Mouse (Mus musculus) urinary bladder, adult 2 months (tissue): ENCODE data around the gene Gpn1. TPM values are rescaled to one million over a fixed set of nuclear protein-coding genes. Genes with fewer than 3 reads are reported as not detected.
"Not testable (repeated sequence)": the region's sequence is repeated elsewhere in the genome, so short reads cannot be mapped to it uniquely, and the experiment has no call there.

ENCODE experiments used
- DNase-seq: peaks from one replicate; pipeline ENCODE4 v3.0.0; 2022; ENCODE audit warnings: low spot score
- polyA plus RNA-seq: library from polyadenylated mRNA; depleted of rRNA; stranded (reverse); fragments of >200 nt; gene quantifications from 2 replicates; pipeline ENCODE4 v1.2.3, GENCODE M21; 2012; rRNA removed

The Gpn1 gene
- 13.2 and 13.7 TPM in 2 replicates for polyA plus RNA-seq

DNA sequence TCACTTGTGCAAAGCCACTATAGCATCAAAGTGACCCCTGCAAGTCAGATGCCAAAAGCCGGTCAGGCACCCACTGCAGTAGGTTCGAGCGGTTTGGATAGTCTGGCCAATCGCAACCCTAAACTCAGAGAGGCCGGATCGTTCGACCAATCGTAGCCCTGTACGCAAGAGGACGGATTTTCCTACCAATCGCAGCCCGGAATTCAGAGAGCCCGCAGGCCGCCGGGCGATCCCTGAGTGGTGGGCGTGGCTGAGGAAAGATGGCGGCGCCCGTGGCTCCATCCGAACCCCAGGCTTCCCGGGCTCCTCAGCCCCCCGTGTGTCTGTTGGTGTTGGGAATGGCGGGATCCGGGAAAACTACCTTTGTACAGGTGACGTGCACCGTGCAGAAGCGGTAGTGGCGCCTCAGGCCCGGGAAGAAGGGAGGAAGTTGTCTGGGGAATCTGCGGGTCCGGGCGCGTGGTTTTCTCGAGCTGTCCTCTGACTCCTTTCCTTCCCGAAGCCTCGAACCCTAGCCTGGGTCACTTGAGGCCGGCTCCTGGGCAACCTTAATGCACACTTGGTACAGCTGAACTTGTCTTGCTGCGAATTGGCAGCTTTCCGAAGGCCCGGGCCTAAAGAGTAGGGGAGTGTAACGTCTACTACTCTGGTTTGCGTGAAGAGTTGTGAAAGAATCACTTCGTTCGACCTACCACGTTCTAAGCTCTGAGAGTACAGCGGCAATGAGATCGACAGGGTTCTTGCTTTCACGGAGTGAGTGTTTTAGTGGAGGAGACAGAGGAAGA lies at the start of gene Gpn1:
Gene Gpn1 (plus strand): TSS at position 229 of the 785 bp plus-strand sequence.
- DNase-seq = peak; percentile 63

DNA sequence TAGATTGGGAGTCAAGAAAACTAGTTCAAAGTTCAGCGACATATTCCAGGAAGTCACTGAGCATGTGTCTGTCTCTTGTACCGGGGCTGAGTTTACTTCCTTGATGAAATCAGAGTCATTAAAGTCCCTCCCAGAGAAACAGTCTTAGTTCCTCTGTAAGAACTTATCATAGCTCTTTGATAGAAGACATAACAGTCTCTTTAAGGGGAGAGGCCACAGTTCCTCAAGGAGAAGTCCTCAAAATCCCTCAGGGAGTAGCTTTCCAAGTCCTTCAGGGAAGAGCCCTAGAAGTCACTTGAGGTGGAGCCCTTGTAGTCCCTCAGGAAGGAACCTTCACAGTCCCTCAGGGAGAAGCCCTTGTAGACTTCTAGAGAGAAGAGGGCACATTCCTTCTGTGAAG lies 43.2 kb upstream of the Gpn1 start:
- DNase-seq = no peak

DNA sequence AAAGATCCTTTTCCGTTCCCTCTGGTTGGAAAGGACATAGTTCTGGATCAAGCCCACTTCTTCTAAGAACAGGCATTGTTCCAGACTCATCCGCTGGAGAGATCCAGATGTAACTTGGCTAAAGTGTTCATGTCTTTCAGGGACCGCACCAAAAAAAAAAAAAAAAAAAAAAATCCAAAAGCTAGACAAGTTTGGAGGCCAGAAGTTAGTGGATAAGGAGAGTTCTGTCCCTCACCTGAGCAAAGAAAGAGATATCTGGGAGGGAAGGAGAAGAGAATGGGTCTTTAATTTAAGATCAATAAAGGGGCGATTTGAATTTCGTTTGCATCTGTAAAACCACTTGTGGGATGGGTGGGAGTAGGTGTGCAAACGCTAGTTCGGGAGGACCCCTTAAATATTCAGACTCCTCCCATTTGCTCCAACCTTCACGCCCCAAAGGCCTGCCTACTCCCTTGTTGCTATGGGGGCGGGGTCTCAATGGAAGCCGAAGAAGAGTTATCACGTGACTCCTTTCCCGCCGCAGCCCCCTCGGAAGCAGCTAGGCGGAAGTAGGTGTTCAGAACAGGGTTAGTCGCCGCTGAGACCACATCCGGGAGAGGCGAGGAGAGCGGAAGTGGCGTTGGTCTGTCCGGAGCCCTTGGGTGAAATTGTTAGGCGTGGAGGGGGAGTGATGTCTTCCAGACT lies 42.5 kb upstream of the Gpn1 start, which contains the start of gene Zfp512:
Gene Zfp512 (plus strand): TSS at position 554 of the 684 bp plus-strand sequence.
- DNase-seq = peak; percentile 68

DNA sequence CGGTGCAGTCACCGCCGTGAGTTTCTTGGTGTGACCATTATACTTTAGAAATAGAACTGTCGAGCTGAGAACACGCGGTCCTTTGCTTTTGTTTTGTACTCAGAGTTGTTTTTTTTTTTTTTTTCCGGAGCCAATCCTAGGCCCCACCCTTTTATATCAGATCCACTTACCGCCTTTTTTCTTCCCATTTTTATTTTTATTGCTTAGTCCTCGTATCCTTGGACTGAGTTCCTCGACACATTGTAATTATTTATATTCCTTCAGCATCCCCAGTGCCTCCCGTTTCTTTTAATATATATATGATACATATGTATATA lies 42.0 kb upstream of the Gpn1 start:
- DNase-seq = no peak

DNA sequence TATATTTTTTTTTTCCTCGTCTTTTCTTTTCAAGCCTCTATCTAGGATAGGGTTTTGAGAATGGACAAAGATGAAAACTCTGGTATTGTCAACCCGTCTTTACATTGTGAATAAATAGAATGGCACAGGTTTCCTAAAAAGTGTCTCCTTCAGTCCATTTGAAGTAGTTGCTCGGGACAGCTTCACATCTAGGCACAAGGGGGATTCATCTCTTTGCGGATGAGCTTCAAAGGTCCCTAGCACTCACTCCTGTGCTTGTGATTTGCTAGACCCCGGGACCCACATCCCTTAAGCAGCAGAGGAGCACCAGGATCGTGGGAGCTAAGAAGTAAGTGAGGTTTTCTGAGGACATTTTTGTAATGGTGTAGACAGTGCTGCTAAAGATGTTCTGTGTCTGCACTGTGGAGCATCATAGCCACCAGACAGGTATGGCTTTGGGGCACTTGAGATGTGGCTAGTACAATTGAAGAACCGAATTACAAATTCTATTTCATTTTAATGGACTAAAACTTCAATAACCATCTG lies 41.6 kb upstream of the Gpn1 start:
- no peak for DNase-seq

DNA sequence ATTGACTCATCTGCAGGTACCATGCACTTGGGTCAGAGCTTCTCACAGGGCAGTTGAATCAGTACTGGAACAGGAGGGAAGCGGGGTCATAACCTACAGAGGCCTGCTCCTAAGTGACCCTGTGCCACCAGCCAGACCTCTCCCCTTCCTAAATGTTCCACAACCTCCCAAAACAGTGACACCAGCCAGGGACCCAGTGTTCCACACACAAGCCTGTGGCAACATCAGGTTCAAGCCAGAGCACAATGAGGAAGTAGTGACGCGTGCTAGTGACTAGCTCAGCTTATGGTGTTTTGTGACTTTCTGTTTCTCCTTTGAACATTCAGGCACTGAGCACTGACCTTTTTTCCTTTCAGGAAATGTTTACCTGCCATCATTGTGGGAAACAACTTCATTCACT lies 26.7 kb upstream of the Gpn1 start:
- DNase-seq = no peak

DNA sequence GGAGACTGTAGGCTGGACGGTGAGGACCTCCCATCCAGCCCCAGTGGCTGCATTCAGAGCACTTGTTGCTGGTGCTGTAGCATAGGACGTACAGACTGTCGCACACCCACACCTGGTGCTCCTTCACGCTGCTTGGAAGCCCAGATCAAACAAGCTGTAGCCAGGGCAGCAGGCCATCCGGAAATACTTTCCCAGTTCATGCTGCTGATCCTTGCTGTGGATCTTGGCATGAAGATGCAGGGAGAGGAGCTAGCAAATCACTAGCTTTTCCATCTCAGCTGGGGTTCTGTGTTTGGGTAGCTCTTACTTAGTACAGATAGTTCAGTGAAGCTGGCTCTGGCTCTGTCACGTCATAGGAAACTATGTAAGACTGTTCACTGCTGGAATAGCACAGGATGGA lies 24.8 kb upstream of the Gpn1 start:
- no peak for DNase-seq

DNA sequence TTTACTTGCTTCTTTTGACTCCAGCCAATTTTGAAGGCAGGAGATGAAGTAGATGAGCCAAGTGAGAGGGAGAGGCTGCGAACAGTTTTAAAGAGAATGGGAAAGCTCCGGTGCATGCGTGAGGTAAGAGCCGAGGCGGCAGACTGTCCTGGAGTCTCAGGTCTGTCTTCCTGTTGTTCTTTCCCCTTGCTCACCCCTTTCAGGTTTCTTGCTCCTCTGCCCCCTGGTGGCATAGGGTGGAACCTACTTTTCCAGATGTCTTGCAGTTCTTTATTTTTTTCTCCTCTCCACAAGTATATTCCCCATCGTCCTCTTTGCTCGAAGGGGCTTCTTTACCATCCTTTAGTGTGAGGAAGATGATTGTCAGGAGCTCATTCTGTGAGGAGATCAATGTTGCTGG lies 24.2 kb upstream of the Gpn1 start:
- DNase-seq = no peak

DNA sequence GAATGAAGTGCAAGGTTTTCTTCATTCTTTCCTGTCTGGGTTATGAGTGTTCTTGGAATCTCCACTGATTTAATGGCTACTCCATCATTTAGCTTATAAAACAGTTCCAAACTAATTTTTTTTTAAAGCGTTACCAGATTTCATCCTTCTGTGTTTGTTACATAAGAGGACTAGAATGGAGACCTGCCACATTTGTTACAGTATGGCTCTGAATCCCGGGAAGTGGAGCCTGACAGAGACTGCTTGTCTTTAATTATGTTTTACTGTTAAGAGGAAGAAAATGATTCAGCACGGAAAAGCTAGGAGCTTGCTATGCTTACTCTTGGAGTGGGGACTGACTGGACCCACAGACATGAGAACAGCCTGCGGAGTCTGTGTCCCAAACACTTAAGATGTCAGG lies 14.0 kb upstream of the Gpn1 start:
- DNase-seq = no peak

DNA sequence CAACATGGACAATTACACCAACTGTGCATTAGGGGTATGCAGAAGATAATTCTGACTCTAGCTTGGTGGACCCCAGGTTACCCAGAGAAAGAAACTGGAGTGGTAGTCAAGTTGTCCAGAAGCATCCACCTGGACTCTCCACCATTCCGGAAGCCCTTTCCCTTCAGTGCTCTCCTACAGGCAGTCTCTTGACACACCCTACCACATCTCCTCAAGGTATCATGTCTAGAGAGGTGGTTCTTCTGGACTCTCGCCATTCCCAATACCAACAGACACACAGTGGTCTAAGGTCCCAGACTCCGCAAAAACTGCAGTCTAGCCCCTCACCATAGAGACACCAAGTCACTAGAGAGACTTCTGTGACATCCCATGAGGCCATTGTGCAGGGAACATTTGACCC lies 9.1 kb upstream of the Gpn1 start, which contains the start of gene 4930548H24Rik:
Gene 4930548H24Rik (plus strand): TSS at position 301 of the 400 bp plus-strand sequence.
- no peak for DNase-seq

DNA sequence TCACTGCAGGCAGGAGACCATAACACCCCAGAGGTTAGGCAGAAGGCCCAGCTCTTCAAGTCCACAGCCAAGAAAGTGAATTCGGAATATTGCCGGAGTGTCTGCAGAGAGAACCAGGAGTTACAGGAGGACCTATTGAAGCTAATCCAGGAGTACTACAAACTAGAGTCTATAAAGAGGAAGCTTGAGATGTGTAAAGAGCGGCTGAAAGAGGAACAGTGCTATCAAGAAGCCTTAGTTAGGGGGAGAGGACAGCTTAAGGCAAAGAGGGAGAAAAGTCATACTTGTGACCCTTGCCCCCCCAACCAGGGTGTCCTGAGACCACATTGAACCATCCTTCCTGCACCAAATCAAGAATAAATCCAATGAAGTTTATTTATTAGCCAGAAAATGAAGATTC lies 6.7 kb upstream of the Gpn1 start:
- no peak for DNase-seq

DNA sequence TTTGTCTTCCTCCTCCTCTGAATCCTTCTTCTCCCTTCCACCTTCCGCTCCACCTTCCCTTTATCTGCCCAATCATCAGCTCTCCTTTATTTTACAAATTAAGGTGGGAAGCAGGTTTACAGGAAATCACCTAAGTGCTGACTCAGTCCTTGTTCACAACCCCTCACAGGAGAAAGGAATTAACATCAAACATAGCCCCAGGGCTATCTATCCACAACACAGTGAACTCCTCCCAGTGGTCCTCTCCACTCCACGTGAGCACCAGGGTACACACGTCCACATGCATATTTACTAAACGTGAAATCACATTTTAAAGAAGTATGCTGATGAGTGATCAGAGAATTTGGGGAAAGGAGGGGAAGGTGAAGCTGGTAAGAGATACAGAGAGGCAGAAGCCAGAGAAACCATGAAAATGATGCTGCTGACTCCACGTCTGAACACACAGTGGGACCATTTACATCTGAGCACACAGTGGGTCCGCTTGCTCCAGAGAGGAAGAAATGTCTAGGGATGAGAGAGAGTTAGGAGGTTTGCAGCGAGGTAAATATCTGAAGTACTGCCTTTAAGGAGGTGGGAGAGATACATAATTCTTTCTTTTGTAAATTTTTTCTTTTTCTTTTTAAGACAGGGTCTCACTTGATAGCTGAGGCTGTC lies 5.3 kb upstream of the Gpn1 start:
- no peak for DNase-seq

DNA sequence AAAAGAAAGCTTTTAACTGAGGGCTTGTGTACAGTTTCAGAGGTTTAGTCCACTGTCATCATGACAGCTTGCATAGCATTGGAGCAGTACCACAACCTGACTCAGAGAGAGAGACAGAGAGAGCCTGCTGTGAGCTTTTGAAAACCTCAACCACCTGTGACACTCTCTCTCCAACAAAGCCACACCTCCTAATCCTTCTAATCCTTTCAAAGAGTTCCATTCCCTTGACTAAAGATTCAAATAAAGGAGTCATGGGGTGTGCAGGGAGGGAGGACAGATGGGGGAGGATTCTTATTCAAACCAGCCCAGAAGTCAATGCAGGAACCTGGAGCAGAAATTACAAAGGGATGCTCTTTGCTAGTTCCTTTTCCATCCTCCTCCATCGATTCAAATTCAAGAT lies 2.5 kb upstream of the Gpn1 start:
- no peak for DNase-seq

DNA sequence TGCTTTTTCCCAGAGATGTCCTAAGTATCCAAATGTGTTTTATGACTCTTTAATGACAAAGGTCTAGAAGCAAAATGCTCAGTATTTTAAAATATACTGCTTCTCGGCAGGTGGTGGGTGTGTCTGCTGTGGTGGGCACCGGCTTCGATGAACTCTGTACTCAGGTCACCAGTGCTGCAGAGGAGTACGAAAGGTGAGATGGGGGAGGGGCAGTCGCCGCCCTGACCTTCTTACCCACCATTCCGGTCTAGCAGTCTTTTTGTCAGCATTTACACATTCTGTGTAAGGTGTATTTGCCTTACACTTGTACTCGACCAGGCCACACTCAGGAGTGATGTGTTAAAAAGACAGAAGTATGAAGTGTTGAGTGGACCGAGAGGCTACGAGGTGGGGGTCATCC lies 10.3 kb downstream of the Gpn1 start:
- no peak for DNase-seq

DNA sequence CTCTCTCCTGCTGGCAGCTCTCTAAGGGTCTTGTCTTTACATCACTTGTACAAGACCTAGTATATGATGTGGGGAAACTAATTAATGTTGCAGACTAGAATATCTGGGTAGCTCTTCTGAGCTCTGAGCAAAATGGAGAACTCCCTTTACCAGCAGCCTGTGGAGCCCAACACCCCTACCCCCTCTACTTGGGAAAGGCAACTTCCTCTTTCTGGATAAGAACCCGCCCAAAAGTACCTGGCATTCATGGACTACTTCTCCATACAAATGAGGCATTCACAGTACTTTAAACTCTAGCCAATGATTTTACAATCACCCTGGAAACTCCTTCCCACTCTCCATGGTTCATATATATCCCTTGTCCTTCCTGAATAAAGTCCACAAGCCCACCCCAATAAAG lies 17.9 kb downstream of the Gpn1 start:
- no peak for DNase-seq

DNA sequence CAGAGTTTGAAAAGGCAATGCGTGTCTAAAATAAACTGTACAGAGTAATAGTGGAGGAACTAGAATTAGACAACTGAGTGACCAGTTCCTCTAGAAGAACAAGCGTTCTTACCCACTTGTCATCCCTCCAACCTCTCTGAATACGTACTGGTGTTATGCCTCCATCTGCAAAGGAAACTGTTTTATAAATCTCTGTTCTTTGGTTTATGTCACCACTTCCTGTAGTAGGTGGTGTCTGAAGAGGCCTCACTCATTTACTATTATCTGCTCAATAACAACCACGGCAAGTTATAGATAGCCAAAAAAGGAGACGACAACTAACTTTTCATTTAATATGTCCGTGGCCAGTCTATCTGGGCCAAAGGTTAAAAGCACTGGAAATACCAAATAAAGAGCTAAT lies 26.0 kb downstream of the Gpn1 start:
- no peak for DNase-seq

DNA sequence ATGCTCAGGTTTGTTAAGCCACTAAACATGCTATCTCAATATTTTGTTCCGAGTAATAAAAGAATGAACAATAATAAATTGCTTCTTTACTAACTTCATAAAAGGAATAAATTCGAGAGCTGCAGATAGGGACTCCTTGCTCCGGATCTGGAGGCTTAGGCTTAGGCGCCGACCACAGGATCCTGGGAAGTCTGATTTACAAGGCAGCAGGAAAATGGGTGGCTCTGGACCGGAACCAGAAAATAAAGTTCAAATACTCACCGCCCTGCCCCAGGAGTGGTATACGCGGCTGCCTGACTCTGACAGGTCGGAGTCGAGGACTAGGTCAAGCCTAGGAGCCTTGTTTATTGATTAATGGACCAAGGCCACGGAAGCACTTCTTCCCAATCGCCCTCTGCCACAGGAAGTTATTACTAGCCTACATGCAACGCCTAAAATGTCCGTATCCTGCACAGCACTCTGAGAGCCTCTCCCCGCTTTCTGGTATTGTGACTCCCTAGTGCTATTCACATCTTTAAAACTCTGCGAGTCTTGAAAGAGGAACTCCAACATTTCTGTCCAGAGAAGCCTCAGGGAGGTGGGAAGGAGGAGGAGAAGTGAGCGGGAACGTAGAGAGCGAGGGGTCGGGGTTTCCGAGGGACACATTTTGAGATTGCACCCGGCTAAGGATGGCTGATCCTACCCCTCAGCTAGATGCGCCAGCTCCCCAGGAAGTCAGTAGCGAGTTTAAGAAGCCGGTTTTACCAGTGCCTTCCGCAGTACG lies 32.0 kb downstream of the Gpn1 start, which contains the start of gene Slc4a1ap:
Gene Slc4a1ap (plus strand): TSS at position 642 of the 763 bp plus-strand sequence.
- peak; percentile 67 for DNase-seq

DNA sequence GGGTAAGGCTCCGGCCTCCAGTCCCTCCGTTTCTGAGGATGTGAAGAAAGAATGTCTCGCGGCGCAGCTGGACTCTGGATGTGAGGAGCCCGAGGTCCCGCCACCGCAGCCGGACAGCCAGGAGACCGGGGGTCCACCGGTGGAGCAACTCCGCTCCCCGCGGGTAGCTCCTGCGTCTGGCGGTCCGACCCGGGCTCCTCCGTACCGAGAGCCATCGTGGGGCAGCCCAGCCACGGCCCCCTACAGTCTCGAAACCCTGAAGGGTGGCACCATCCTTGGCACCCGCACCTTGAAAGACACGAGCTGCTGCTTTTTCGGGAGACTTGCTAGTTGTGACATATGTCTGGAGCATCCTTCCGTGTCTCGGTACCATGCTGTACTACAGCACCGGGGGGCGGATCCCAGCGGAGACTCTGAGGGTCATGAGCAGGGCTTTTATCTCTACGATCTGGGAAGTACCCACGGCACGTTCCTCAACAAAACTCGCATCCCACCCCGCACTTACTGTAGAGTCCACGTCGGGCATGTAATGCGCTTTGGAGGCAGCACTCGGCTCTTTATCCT lies 32.7 kb downstream of the Gpn1 start:
- DNase-seq = no peak

DNA sequence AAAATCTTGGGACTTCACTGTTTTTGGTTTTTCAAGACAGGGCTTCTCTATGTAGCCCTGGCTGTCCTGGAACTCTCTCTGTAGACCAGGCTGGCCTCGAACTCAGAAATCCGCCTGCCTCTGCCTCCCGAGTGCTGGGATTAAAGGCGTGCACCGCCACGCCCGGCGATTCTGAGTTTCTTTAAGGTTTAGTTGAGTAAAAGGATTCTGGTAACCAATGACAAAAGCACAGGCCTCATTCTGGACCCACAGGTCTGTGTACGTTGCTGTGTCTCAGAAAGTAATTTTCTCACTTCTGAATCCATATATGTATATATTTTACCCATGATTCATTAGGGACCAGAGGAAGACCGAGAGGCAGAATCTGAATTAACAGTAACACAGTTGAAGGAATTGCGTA lies 33.2 kb downstream of the Gpn1 start, which contains the start of gene Supt7l:
Gene Supt7l (minus strand): TSS at position 101 of the 400 bp plus-strand sequence.
- DNase-seq = not testable (repeated sequence)

DNA sequence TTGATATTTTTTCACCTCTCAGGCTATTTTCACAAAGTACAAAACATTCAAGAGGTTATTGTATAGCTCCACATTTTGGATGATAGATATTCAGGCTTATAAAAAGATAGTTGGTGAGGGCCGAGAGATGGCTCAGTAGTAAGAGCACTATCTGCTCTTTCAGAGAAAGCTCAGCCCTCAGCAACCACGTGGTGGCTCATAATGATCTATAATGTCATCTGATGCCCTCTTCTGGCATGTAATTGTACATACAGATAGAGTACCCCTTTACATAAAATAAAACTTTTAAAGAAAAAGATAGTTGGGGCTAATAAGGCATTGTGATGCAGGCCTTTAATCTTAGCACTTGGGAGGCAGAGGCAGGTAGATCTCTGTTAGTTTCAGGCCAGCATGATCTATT lies 34.0 kb downstream of the Gpn1 start:
- DNase-seq = no peak

DNA sequence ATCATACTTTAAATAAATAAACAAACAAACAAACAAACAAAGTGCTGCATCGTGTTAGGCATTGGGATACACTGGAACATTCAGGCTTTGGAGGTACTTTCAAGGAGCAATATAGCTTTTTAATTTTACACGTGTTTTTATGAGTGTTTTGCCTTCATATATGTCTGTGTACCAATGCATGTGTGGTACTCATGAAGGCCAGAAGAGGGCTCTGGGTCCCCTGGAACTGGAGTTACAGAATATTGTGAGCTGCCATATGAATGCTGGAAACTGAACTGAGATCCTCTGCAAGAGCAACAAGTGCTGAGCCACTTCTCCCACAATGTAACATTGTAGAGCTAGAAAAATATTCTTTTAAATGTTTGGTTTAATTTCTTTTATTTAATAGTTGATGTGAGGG lies 40.7 kb downstream of the Gpn1 start:
- DNase-seq = no peak
